Mouse (Mus musculus) fat pad, adult 2 months (tissue): ENCODE results near the gene Clcn6.
"Not testable (repeated sequence)": the region's sequence is repeated elsewhere in the genome, so short reads cannot be mapped to it uniquely, and the experiment has no call there.

Experiments used
- DNase-seq: peaks from one replicate; pipeline ENCODE4 v3.0.0-alpha.2; 2011; ENCODE audit warnings: low read depth, low spot score; ENCODE audit errors: extremely low read depth

Clcn6 gene

DNA sequence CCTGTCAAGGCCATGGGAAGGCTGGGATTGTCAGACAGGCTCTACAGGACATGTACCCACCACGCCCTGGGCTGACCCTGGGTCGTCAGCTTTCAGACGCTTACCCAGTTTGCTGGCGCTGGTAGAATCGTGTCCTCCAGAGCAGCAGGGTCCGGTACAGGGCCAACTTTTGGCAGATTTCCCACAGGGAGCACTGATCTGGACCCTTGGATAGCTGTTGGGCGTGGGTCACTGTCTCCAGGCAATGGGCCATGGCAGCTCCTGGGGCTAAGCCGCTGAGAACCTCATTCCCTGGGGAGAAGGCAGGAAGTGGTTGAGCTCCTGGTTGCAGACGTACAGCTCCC lies 27.8 kb upstream of the Clcn6 start:
- no peak for DNase-seq

- no peak for DNase-seq
These were observed 27.2 kb upstream of the Clcn6 start for GRCm38 (mm10) chr4:148065702-148066400.

DNA sequence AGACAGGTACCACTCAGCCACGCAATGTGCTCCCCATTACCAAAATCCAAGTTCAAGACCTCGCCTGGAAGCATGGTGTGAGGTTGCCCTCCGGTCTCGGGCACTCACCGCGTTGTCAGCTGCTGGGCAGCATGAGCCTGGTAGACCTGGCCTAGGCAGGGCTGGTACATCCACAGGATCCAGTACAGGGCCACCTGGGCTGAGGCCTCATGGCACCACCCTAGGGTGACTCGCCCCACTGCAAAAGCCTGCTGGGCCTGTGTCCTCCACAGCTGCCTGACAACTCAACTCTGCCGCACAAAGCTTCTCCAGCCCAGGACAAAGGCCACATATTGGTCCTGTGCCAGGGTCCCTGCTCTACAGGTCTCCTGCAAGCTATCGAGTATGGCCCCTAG lies 22.5 kb upstream of the Clcn6 start:
- DNase-seq: no peak

DNA sequence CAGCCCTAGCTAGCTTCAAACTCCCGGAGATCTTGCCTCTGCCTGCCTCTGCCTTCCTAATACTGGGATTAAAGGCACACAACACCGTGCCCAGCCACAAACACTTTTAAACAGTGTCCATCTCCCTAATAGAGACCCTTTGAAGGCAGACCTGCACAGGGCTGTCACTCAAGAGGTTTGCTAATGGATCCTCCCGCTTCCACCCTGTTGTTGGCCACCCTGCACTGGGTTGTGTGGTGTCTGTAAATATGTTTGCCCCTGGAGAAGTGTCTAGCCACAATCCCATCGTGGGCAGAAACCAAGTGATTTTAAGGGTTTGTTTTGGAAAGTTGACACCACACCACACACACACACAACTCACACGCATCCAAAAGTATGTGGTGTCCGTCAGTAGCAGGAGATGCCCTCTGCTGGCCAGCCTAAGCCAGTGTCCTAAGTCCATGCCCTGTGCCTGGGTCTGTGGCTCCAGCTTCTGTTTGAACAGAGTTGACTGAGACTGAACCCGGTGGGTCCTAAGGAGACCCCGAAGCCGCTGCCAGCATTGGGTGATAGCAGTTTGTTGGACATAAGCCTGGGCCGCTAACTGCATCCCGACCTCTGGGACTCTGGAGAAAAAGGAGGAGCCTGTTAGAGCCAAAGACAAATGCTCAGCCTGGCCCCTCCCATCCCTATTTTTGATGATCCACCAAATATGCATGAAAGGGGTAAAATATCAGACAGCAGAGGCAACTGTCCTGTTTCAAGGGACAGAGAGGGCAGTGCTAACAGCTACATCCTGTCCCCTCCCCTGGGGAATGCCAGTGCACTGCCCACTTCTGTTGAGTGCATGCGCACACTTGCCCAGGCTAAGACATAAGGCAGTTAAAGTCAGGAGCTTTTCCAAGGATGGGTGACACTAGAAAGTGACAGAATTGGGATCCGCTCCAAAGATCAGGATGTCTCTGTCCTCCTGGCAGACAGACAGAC lies 21.8 kb upstream of the Clcn6 start:
- DNase-seq: no peak

DNA sequence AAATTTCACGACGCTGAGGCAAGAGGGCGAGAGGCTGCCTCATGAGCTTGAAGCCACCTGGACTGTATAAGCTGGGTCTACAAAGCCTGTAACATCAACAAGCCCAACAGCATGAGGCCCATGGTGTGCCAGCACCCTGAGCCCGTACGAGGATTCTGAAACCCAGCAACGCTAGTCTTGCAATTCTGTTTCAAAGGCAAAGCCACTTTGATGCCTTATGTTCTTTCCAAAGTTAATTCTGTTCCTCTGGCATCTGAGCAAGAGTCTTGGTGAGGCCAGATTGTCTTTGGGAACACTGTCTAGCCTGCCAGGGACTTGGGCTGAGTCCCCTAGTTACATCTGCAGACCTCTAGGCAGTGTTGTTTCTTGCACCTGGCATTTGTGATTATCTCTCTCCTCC lies 20.4 kb upstream of the Clcn6 start:
- no peak for DNase-seq

DNA sequence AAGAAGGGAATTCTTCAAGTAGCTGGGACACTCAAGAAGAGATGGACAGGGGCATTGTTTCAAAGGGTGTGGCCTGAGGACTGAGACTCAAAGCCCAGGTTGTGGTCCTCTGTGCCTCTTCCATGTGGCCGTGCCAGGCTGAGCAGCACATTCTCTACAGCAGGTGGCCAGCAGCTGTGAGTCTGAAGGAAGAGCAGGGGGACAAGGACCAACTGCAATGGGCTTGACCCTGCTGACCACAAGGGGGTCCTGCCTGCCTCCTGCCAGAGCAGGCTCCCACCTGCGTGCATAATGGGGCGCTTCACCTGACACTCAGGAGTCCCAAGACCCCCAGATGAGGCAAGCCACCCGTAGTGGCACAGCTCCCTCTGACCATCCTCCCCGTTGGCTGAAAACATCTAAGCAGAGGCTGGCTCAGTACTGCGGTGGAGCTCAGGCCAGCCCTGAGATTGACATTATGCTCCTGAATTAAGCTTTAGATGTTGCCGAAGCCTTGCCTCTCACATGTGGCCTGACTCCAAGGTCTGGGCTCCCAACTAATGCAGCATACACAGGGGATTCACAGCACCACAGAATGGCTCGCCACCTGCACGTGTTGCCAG lies 19.7 kb upstream of the Clcn6 start:
- no peak for DNase-seq

DNA sequence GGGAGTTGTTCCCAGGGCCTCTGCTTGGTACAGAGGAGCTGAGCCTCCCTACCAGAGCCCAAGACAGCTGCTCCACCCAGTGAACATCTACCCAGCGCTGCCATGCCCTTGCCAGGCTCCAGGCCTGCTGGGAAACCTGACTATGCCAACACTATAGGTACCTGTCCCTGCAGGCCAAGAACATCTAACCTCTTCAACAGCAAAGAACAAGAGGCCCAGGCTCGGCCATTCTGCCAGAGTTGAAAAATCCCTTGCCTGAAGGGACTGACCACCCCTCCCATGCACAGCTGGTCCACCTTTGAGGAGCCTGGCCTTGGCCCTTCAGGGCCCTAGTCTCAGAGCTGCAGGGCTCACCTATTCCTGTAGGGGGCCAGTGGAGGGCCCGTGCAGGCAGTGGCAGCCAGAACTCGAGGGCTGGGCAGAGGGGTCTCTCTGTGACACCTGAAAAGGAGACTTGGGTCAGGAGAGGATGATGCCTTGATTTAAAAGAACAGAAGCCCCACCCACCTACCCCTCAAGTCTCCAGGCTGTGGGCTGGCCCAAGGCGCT lies 19.1 kb upstream of the Clcn6 start:
- DNase-seq: no peak

- no peak for DNase-seq
These were observed 18.2 kb upstream of the Clcn6 start for GRCm38 (mm10) chr4:148056801-148057200.

- no peak for DNase-seq
These were observed 17.6 kb upstream of the Clcn6 start for GRCm38 (mm10) chr4:148056246-148056645.

- no peak for DNase-seq
These were observed 16.5 kb upstream of the Clcn6 start for GRCm38 (mm10) chr4:148054961-148055695.

DNA sequence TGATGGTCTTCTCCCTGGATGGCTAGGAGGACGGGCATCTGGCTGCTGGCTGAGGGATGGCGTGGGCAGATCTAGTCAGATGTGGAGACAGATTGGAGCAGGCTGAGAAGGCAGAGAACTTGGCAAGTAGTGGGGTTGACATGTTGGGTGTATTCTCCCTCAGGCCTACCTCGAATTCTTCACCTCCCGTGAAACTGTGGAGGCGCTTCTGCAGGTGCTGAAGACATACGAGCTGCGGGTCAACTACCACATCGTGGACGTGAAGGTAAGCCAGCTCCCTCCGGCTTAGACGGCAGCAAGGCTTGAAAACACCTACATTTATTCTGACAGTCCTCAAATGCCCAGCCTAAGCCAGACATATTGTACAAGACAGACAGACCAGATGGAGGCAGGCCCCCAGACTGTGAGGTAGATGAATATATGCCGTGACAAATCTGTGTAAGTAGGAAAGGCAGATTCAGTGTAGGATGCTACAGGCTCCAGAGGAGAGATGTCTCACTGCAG lies 14.8 kb upstream of the Clcn6 start:
- DNase-seq: no peak

DNA sequence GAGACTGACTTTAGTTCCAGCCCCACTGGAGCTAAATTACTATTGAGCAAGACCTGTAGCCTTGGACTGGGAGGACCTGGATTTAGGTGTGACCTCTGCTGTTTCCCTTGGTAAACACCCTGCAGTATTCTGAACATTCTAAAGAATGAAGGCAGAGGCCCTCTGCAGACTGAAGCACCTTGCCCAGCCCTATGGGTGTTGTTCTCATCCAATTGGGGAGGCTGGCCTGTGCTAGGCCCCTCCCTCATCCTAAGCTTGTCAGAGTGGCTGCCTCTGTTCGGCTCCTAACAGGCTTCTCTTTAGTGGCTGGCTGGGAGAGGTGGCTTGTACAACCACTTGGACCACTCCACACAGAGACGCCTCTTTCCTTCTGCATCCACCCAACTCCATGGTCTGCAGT lies 14.4 kb upstream of the Clcn6 start:
- no peak for DNase-seq

DNA sequence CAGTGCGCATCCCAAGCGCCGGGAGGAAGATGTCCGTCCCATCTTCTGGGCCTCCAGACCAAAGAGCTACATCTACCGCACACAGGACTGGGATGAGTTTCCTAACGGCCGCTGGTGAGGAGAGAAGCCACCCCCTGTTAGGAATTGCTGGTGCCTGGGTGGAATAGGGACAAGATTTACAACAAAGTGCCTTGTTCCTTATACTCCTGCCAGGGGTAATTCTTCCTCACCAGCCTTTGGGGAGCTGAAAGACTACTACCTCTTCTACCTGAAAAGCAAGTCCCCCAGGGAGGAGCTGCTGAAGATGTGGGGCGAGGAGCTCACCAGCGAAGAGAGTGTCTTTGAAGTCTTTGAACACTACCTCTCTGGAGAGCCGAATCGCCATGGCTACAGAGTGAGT lies 13.3 kb upstream of the Clcn6 start:
- DNase-seq: no peak

DNA sequence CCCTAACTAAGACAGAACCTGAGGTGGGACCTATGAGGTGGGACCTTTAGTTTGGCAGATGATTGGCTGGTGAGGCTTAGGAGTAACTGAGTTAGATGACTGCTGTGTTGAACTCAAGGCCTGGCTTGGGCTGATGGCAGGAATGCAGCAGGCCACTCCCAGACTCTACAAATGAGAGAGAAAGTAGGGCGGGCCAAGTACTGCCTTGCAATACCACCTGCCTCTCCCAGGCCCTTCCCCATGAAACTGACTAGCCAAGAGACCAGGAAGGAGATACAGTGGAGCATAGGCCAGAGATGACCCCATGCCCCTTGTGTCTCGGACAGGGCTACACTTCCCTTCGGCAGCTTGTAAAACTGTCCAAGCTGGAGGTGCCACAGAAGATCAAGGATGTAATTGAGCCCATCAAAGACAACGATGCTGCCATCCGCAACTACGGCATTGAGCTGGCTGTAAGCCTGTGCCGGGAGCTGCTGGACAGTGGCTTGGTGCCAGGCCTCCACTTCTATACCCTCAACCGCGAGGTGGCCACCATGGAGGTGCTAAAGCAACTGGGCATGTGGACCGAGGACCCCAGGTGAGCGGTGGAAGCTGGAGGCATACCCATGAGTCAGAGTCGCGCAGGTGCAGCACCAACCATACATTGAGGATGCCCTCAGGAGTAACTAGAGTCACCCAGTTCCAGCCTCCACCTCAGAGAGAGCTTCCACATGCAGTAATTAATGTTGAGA lies 12.6 kb upstream of the Clcn6 start:
- DNase-seq: no peak

DNA sequence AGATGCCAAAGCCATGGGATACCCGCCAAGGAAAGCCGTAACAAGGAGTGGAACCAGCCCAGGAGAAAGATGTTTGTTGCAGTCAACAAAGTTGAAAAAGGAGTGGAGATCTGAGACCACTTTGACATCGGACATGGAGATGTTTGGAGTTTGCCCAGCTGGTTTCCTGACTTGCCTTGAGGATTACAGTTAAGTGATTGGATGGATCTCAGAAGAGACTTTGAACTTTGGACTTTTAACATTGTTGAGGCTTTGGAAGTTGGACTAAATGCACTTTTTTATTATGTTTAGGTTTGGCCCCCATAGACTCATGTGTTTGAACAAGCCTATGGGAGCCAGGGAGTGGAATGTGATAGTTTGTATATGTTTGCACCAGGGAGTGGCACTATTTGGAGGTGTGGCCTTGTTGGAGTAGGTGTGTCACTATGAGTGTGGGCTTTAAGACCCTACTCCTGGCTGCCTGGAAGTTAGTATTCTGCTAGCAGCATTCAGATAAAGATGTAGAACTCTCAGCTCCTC lies 11.8 kb upstream of the Clcn6 start:
- not testable (repeated sequence) for DNase-seq

- DNase-seq: no peak
These were observed 7.9 kb upstream of the Clcn6 start for GRCm38 (mm10) chr4:148046450-148047031.

DNA sequence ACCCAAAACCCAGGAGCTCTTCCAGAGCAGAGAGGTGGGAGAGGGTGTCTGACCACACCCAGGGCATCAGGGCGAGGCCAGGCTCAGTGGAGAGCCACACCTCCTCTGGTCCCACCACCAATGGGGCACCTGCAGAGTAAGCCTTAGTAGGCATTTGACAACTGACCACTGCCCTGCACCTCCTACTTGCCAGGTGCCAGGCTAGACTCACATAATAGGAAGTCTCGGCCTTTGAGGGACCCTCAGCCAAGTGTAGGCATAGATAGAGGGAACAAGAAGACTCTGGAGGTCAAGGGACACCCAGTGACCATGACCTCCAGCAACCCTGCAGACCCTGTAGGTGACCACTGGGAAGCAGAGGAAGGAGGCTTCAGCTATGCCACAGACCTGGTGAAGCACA lies 5.5 kb upstream of the Clcn6 start:
- DNase-seq: no peak

DNA sequence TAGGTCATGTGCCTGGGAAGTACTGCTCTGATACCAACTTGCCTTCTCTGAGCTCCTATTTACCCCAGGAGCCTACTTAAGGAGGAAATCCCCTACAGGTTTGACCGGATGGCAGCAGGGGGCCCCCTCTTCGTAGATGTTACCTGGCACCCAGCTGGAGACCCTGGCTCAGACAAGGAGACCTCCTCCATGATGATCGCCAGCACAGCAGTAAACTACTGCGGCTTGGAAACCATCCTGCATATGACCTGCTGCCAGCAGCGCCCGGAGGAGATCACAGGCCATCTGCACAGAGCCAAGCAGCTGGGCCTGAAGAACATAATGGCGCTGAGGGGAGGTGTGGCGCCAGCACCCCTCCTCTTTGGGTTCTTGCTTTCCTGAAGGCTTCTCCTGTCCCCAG lies 4.7 kb upstream of the Clcn6 start:
- DNase-seq: not testable (repeated sequence)

- no peak for DNase-seq
These were observed 3.1 kb upstream of the Clcn6 start for GRCm38 (mm10) chr4:148041611-148042191.
